Mouse (Mus musculus): ENCODE measurements around the gene Sf3a1. TPM values are rescaled to one million over a fixed set of nuclear protein-coding genes. Genes with fewer than 3 reads are reported as not detected.
"Not testable (repeated sequence)": the region's sequence is repeated elsewhere in the genome, so short reads cannot be mapped to it uniquely, and the experiment has no call there.

Sf3a1 gene
- polyA plus RNA-seq (2016; fragmentation: Nextera tagmentation; extraction: Ambion mirVana): 65.7 and 70.1 TPM in 2 replicates

- ATAC-seq (ENCODE audit: low FRiP score, low read depth): peak; percentile 97
- peak within 1 kb of the TSS; percentile 85 for H3K4me3 ChIP-seq
- peaks cover 34% of the 10 kb centered on the region for H3K36me3 ChIP-seq
Measured at GRCm38 (mm10) chr11:4159808-4160708, at the start of gene Sf3a1, which contains the start of gene Ccdc157. Gene Sf3a1, plus strand, starts transcription at chr11:4160350. Gene Ccdc157, minus strand, starts transcription at chr11:4160293.

GRCm38 (mm10) chr11:4112033-4112432 is 48.1 kb upstream of the Sf3a1 start:
- 84% methylated on average over 4 of the region's 4 CpGs for WGBS
- Histone ChIP-seq H3K27ac (no peak overlapping the region), H3K9ac (no peak overlapping the region), H3K4me2 (replicated peaks) (no peak overlapping the region), H3K36me3 (peaks cover 12% of the 10 kb centered on the region; the same call in 1 of the 2 replicates), H3K9me3 (no peaks in the 10 kb centered on the region), H3K4me1 (no peaks in the 10 kb centered on the region), H3K27me3 (replicated peaks) (0 out of 2 replicates have a peak, but pooled peaks cover 9% of the 10 kb centered on the region), H3K4me3 (no peak overlapping the region)
- no peak for ATAC-seq (ENCODE audit: low FRiP score, low read depth)

More at GRCm38 (mm10) chr11:4159808-4160708, at the start of gene Sf3a1, which contains the start of gene Ccdc157:
- Histone ChIP-seq H3K4me2 (replicated peaks) (peak within 1 kb of the TSS; percentile 95), H3K4me1 (peaks cover 31% of the 10 kb centered on the region), H3K9ac (peak within 1 kb of the TSS; percentile 91), H3K27me3 (replicated peaks) (no peaks in the 10 kb centered on the region), H3K27ac (peak within 1 kb of the TSS; percentile 84), H3K9me3 (no peaks in the 10 kb centered on the region)
- WGBS: 2% methylated on average over 54 of the region's 54 CpGs

- no peak for ATAC-seq (ENCODE audit: low FRiP score, low read depth)
- Histone ChIP-seq H3K27me3 (replicated peaks) (peaks cover 16% of the 10 kb centered on the region; the same call in 1 of the 2 replicates), H3K9ac (no peak overlapping the region), H3K36me3 (peaks cover 12% of the 10 kb centered on the region; the same call in 1 of the 2 replicates), H3K9me3 (no peaks in the 10 kb centered on the region), H3K27ac (no peak overlapping the region), H3K4me1 (peaks cover 7% of the 10 kb centered on the region), H3K4me3 (no peak overlapping the region), H3K4me2 (replicated peaks) (no peak overlapping the region)
- WGBS: 78% methylated on average over 6 of the region's 6 CpGs
Measured at GRCm38 (mm10) chr11:4112861-4113260, 47.3 kb upstream of the Sf3a1 start.

- H3K4me2 ChIP-seq (replicated peaks): no peak overlapping the region
- no peak overlapping the region for H3K4me3 ChIP-seq
- 90% methylated on average over 4 of the region's 4 CpGs for WGBS
- peaks cover 10% of the 10 kb centered on the region; the same call in 1 of the 2 replicates for H3K36me3 ChIP-seq
- no peak for ATAC-seq (ENCODE audit: low FRiP score, low read depth)
- no peak overlapping the region for H3K27ac ChIP-seq
- H3K4me1 ChIP-seq: peaks cover 13% of the 10 kb centered on the region
- no peak overlapping the region for H3K9ac ChIP-seq
- H3K27me3 ChIP-seq (replicated peaks): peaks cover 16% of the 10 kb centered on the region; the same call in 1 of the 2 replicates
- no peaks in the 10 kb centered on the region for H3K9me3 ChIP-seq
Measured at GRCm38 (mm10) chr11:4113496-4113895, 46.7 kb upstream of the Sf3a1 start.

- Histone ChIP-seq H3K27ac (no peak overlapping the region), H3K9ac (no peak overlapping the region), H3K4me2 (replicated peaks) (no peak overlapping the region), H3K9me3 (no peaks in the 10 kb centered on the region), H3K4me1 (peaks cover 17% of the 10 kb centered on the region), H3K4me3 (no peak overlapping the region), H3K36me3 (peaks cover 8% of the 10 kb centered on the region; the same call in 1 of the 2 replicates), H3K27me3 (replicated peaks) (peaks cover 16% of the 10 kb centered on the region; the same call in 1 of the 2 replicates)
- 84% methylated on average over 6 of the region's 6 CpGs for WGBS
- no peak for ATAC-seq (ENCODE audit: low FRiP score, low read depth)
Measured at GRCm38 (mm10) chr11:4113970-4114369, 46.2 kb upstream of the Sf3a1 start.

- H3K4me3 ChIP-seq; H3K9me3 ChIP-seq; H3K36me3 ChIP-seq; ATAC-seq (ENCODE audit: low FRiP score, low read depth); H3K27ac ChIP-seq; H3K9ac ChIP-seq; H3K4me2 ChIP-seq (replicated peaks): not testable (repeated sequence)
- 84% methylated on average over 6 of the region's 6 CpGs for WGBS
- Histone ChIP-seq H3K4me1 (peaks cover 17% of the 10 kb centered on the region), H3K27me3 (replicated peaks) (peaks cover 16% of the 10 kb centered on the region; the same call in 1 of the 2 replicates)
Measured at GRCm38 (mm10) chr11:4114541-4114940, 45.6 kb upstream of the Sf3a1 start.

GRCm38 (mm10) chr11:4115407-4115806 is 44.7 kb upstream of the Sf3a1 start:
- no peak overlapping the region for H3K27ac ChIP-seq
- H3K4me1 ChIP-seq: peaks cover 17% of the 10 kb centered on the region
- H3K27me3 ChIP-seq (replicated peaks): peaks cover 16% of the 10 kb centered on the region
- H3K9me3 ChIP-seq: no peaks in the 10 kb centered on the region
- H3K9ac ChIP-seq: no peak overlapping the region
- no peak for ATAC-seq (ENCODE audit: low FRiP score, low read depth)
- peaks cover 4% of the 10 kb centered on the region; the same call in 1 of the 2 replicates for H3K36me3 ChIP-seq
- H3K4me2 ChIP-seq (replicated peaks): no peak overlapping the region
- H3K4me3 ChIP-seq: no peak overlapping the region
- 93% methylated on average over 4 of the region's 4 CpGs for WGBS

GRCm38 (mm10) chr11:4116458-4117141 is 43.5 kb upstream of the Sf3a1 start:
- no peaks in the 10 kb centered on the region for H3K9me3 ChIP-seq
- no peak overlapping the region for H3K4me3 ChIP-seq
- no peak overlapping the region for H3K27ac ChIP-seq
- no peaks in the 10 kb centered on the region for H3K36me3 ChIP-seq
- H3K4me1 ChIP-seq: peaks cover 17% of the 10 kb centered on the region
- ATAC-seq (ENCODE audit: low FRiP score, low read depth): no peak
- H3K9ac ChIP-seq: no peak overlapping the region
- 61% methylated on average over 11 of the region's 11 CpGs for WGBS
- peaks cover 16% of the 10 kb centered on the region for H3K27me3 ChIP-seq (replicated peaks)
- H3K4me2 ChIP-seq (replicated peaks): no peak overlapping the region

- Histone ChIP-seq H3K9me3 (no peaks in the 10 kb centered on the region), H3K4me1 (peaks cover 17% of the 10 kb centered on the region), H3K9ac (peak overlapping the region; percentile 72; the same call in 1 of the 2 replicates), H3K36me3 (no peaks in the 10 kb centered on the region), H3K4me2 (replicated peaks) (peak overlapping the region; percentile 95), H3K27me3 (replicated peaks) (peaks cover 16% of the 10 kb centered on the region), H3K4me3 (peak overlapping the region; percentile 59; the same call in 1 of the 2 replicates), H3K27ac (no peak overlapping the region)
- no peak for ATAC-seq (ENCODE audit: low FRiP score, low read depth)
- 40% methylated on average over 3 of the region's 3 CpGs for WGBS
Measured at GRCm38 (mm10) chr11:4117372-4118071, 42.6 kb upstream of the Sf3a1 start.

- H3K4me3 ChIP-seq: peak overlapping the region; percentile 59
- H3K36me3 ChIP-seq: no peaks in the 10 kb centered on the region
- ATAC-seq (ENCODE audit: low FRiP score, low read depth): peak; percentile 68
- H3K4me1 ChIP-seq: peaks cover 17% of the 10 kb centered on the region
- peaks cover 16% of the 10 kb centered on the region for H3K27me3 ChIP-seq (replicated peaks)
- 2% methylated on average over 41 of the region's 41 CpGs for WGBS
- H3K9me3 ChIP-seq: no peaks in the 10 kb centered on the region
- H3K9ac ChIP-seq: peak overlapping the region; percentile 72
- H3K27ac ChIP-seq: no peak overlapping the region
- H3K4me2 ChIP-seq (replicated peaks): peak overlapping the region; percentile 95
Measured at GRCm38 (mm10) chr11:4118081-4118921, 41.8 kb upstream of the Sf3a1 start.

GRCm38 (mm10) chr11:4119635-4120034 is 40.5 kb upstream of the Sf3a1 start:
- peaks cover 17% of the 10 kb centered on the region for H3K4me1 ChIP-seq
- no peak overlapping the region for H3K4me3 ChIP-seq
- no peak overlapping the region for H3K9ac ChIP-seq
- H3K27me3 ChIP-seq (replicated peaks): peaks cover 16% of the 10 kb centered on the region
- no peak overlapping the region for H3K27ac ChIP-seq
- no peak overlapping the region for H3K4me2 ChIP-seq (replicated peaks)
- ATAC-seq (ENCODE audit: low FRiP score, low read depth): no peak
- 78% methylated on average over 5 of the region's 5 CpGs for WGBS
- H3K9me3 ChIP-seq: no peaks in the 10 kb centered on the region
- no peaks in the 10 kb centered on the region for H3K36me3 ChIP-seq

All from neural tube, embryonic 12.5 days (tissue).